Mouse (Mus musculus): ENCODE measurements around the gene Slc34a3.

DNA sequence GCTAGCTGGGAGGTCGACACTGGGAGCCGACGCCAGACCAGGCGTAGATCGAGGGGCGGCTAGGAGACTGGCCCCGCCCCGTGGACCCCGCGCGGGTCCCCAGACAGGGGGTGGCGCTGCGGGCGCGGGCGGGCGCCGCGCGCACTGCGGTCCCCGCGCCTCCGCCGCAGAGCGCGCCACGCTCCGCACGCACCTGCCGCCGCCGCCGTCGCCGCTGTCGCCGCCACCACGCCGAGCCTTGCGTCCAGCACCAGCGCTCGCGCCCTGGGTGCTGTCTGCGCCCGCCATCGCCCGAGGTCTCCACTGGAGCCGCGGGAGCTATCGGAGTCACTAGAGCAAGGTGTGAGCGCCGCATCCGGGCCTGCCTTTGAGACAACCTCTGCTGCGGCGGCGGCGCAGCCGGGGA lies 7.9 kb upstream of the Slc34a3 start, which contains the start of the genes Rnf208 and Cysrt1:
- TF ChIP-seq POLR2A (IDR thresholded peaks at IDR 0.05; ENCODE audit: control insufficient read depth in 1 of 2, insufficient read depth in 1 of 2, low read depth in 1 of 2, low read length in 2 of 2, poor library complexity in 1 of 2) (no peak), CTCF (IDR thresholded peaks at IDR 0.05 in 2 of 3, conservative IDR thresholded peaks at IDR 0.05 in 1 of 3; ENCODE audit: control insufficient read depth in 1 of 3, insufficient read depth in 1 of 3, low read depth in 2 of 3, low read length in 3 of 3, poor library complexity in 1 of 3, severe bottlenecking in 1 of 3) (no peak), SMC3 (IDR thresholded peaks at IDR 0.05; ENCODE audit: low read depth, low read length) (no peak), CHD1 (IDR thresholded peaks at IDR 0.05; ENCODE audit: low read depth, low read length) (no peak)
